Mouse (Mus musculus): ENCODE data around the gene Acvrl1.

The Acvrl1 gene

GRCm38 (mm10) chr15:101193971-101194370 is 65.6 kb downstream of the Acvrl1 start:
- DNase-seq, result peak in 1 of 2 experiments; percentile 19
